Mouse (Mus musculus): ENCODE results near the gene Pkp4. TPM values are rescaled to one million over a fixed set of nuclear protein-coding genes. Genes with fewer than 3 reads are reported as not detected.

The Pkp4 gene
- polyA plus RNA-seq, 1 experiment: 36.7 TPM

DNA sequence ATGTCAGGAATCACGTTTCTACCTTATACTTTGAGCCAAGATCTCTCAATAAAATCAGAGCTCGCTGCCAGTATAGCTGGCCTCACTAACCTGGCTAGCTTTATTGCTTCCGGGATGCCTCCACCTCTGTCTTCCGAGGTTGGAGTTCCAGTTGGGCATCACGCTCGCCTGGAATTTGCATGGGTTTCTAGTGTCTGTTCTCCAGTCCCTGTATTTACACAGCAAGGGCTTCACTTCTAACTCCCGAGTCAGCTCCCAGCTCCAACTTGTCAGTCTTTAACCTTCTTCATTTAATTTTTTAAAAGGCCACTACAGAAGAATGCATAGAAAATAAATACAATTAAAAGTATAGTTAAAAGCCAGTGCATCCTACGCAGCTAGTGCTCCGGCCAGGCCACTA is 47.6 kb downstream of the Pkp4 start:
- TF ChIP-seq CTCF (IDR thresholded peaks at IDR 0.05; ENCODE audit: borderline replicate concordance, insufficient read depth, low read length) (no peak), POLR2A (IDR thresholded peaks at IDR 0.05; ENCODE audit: low read depth, low read length) (no peak)
- Histone ChIP-seq H3K4me1 (ENCODE audit: control insufficient read depth, insufficient read depth, low read length) (peaks cover 10% of the 10 kb centered on the region), H3K27ac (ENCODE audit: insufficient read depth, low read length) (no peak overlapping the region), H3K4me3 (ENCODE audit: insufficient read depth, low read length) (no peak overlapping the region)

DNA sequence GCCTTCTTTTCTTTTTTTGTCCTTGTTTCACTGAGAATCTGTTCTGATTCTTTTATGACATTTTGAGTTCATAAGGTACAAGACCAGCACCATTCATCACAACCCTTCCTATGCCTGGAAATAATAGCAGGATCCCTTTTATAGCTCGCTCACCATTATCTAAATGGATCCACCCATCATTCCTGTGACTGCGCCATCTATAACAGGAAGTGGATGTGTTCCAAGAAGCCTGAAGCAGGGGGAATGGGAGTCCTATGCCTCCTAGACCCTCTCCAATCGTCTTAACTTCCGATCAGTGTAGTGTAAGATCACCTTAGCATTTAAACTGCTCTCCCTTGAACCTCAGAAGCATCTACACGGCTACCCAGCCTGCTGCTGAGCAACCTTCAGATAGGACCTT is 50.4 kb downstream of the Pkp4 start:
- peaks cover 4% of the 10 kb centered on the region; the same call in 1 of the 2 replicates for H3K4me1 ChIP-seq (ENCODE audit: control insufficient read depth, insufficient read depth, low read length)
- H3K4me3 ChIP-seq (ENCODE audit: insufficient read depth, low read length): no peak overlapping the region
- H3K27ac ChIP-seq (ENCODE audit: insufficient read depth, low read length): no peak overlapping the region
- TF ChIP-seq CTCF (IDR thresholded peaks at IDR 0.05; ENCODE audit: borderline replicate concordance, insufficient read depth, low read length) (no peak), POLR2A (IDR thresholded peaks at IDR 0.05; ENCODE audit: low read depth, low read length) (no peak)

DNA sequence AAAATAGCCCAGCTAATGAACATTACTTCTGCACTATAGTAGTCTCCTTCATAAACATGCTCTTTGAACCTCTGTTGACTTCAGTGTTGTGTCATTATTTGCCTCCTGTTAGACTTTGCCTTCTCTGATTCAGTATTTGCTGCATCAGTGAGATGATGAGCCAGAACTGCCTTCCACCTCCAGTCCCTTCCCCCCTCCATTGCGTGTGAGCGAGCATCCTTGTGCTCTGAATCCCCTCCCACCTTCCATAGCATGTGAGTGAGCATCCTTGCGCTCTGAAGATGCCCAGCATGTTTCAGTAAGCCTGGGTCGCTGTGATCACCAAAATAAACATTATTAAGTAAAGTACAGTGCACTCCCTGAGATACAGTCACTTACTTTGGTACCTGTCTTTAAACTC is 51.8 kb downstream of the Pkp4 start:
- no peak overlapping the region for H3K4me3 ChIP-seq (ENCODE audit: insufficient read depth, low read length)
- H3K4me1 ChIP-seq (ENCODE audit: control insufficient read depth, insufficient read depth, low read length): peaks cover 2% of the 10 kb centered on the region; the same call in 1 of the 2 replicates
- no peak for TF ChIP-seq POLR2A (IDR thresholded peaks at IDR 0.05; ENCODE audit: low read depth, low read length)
- no peak for TF ChIP-seq CTCF (IDR thresholded peaks at IDR 0.05; ENCODE audit: borderline replicate concordance, insufficient read depth, low read length)
- H3K27ac ChIP-seq (ENCODE audit: insufficient read depth, low read length): no peak overlapping the region

DNA sequence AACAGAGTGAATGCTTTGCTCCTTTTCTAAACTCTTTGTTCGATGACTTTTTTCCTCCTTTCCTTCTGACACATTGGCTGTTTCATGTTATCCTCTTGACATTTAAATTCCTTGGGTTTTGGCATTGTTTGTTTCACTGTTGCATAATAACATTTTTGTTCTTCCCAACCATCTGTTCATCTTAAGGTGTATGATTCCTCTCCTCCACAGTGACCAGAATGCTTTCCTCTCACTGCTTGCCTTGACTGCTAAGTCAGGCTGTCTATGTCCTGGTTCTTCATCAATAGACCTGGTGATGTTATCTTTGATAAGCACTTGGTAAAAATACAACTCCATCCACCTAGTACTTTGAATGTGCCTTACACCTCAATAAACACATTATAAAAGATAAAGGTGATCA is 52.2 kb downstream of the Pkp4 start:
- Histone ChIP-seq H3K4me3 (ENCODE audit: insufficient read depth, low read length) (no peak overlapping the region), H3K4me1 (ENCODE audit: control insufficient read depth, insufficient read depth, low read length) (no peaks in the 10 kb centered on the region; the same call in 1 of the 2 replicates), H3K27ac (ENCODE audit: insufficient read depth, low read length) (no peak overlapping the region)
- no peak for TF ChIP-seq CTCF (IDR thresholded peaks at IDR 0.05; ENCODE audit: borderline replicate concordance, insufficient read depth, low read length)
- no peak for TF ChIP-seq POLR2A (IDR thresholded peaks at IDR 0.05; ENCODE audit: low read depth, low read length)

DNA sequence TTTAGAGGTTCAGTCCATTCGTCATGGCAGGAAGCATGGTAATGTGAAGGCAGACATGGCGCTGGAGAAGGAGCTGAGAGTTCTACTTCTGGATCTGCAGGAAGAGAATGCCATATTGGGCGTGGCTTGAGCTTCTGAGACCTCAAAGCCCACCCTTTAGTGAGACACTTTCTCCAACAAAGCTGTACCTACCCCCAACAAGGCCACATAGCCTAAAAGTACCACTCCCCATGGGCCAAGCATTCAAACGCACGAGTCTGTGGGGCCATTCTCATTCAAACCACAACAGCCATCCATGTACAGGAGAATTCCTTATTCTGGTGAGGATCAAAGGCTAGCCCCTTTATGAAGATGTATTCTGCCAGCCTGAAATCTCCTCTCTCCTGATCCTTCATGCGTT is 57.3 kb downstream of the Pkp4 start:
- Histone ChIP-seq H3K4me3 (ENCODE audit: insufficient read depth, low read length) (no peak overlapping the region), H3K4me1 (ENCODE audit: control insufficient read depth, insufficient read depth, low read length) (peaks cover 7% of the 10 kb centered on the region), H3K27ac (ENCODE audit: insufficient read depth, low read length) (no peak overlapping the region)
- TF ChIP-seq CTCF (IDR thresholded peaks at IDR 0.05; ENCODE audit: borderline replicate concordance, insufficient read depth, low read length): no peak
- no peak for TF ChIP-seq POLR2A (IDR thresholded peaks at IDR 0.05; ENCODE audit: low read depth, low read length)

DNA sequence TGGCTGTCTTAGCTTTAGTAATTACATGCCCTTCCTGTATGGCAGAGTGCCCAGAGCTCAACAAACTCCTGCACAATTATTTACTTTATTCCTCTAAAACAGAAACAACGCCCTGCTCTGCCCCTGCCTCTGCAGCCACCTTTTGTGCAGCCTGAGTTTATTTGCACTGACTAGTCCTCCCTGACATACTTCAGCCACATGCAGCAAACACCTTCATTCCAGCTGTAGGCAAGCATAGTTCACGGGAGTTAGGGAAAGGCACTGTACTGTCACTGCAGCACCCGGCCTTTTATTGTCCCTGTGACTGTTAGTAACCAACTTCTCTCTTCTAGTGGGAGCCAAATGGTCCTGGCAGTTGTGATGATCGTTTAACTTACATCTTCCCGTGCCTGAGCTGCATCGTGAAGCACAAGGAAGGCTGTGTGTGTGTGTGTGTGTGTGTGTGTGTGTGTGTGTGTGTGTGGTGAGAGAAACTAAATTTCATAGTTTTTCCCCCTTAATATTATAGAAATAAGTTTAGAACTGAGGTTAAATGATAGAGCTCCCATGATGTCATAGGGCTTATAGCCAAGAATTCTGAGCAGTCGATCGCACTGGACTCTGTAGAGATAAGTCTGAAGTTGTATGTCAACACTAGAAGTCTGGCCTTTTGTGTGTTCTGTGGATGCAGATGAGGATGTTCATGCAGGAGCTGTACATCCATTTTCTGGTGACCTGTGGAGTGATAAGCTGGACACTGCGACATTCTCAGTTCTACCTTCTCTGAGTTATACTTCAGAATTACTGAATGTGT is 59.5 kb downstream of the Pkp4 start:
- Histone ChIP-seq H3K4me3 (ENCODE audit: insufficient read depth, low read length) (no peak overlapping the region), H3K4me1 (ENCODE audit: control insufficient read depth, insufficient read depth, low read length) (peaks cover 7% of the 10 kb centered on the region), H3K27ac (ENCODE audit: insufficient read depth, low read length) (no peak overlapping the region)
- TF ChIP-seq POLR2A (IDR thresholded peaks at IDR 0.05; ENCODE audit: low read depth, low read length) (no peak), CTCF (IDR thresholded peaks at IDR 0.05; ENCODE audit: borderline replicate concordance, insufficient read depth, low read length) (no peak)

DNA sequence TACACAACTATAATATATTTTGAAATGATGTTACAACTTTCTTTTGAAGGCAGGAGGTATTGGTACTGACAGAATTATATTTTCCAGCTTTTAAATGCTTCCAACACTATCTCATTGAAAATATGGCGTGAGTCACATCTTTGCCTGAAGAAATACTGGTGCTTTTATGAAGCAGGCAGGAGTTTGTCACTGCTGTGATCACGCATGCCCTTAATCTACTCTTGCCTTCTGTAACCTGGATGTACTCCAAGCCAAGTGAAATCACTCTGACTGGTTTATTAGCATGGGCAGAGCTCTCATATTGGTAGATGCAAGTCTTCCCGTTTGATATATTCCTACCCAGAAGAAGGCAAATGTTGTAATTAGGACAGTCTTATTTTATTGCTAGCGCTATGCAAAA is 65.7 kb downstream of the Pkp4 start:
- no peaks in the 10 kb centered on the region for H3K4me1 ChIP-seq (ENCODE audit: control insufficient read depth, insufficient read depth, low read length)
- no peak overlapping the region for H3K27ac ChIP-seq (ENCODE audit: insufficient read depth, low read length)
- H3K4me3 ChIP-seq (ENCODE audit: insufficient read depth, low read length): no peak overlapping the region
- TF ChIP-seq CTCF (IDR thresholded peaks at IDR 0.05; ENCODE audit: borderline replicate concordance, insufficient read depth, low read length) (no peak), POLR2A (IDR thresholded peaks at IDR 0.05; ENCODE audit: low read depth, low read length) (no peak)

DNA sequence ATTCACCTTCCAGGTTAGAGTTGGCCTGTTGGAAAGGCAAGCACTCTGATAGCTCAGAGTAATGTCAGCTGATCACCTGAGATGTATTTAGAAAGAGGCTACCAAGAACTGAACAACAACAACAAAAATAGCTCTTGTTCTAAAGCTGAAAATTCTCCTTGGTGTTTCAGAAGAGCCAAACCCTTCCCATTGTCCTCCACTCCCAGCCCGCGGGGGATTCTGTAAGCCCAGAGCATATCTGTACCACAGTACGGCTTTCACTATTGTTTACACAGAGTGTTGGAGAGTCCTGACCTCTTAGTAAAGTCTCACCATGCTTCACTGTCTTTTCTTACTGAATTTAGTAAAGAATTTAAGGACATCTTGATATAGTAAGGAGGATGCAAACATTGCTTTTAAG is 66.4 kb downstream of the Pkp4 start:
- no peak overlapping the region for H3K4me3 ChIP-seq (ENCODE audit: insufficient read depth, low read length)
- no peak overlapping the region for H3K27ac ChIP-seq (ENCODE audit: insufficient read depth, low read length)
- H3K4me1 ChIP-seq (ENCODE audit: control insufficient read depth, insufficient read depth, low read length): no peaks in the 10 kb centered on the region
- no peak for TF ChIP-seq POLR2A (IDR thresholded peaks at IDR 0.05; ENCODE audit: low read depth, low read length)
- no peak for TF ChIP-seq CTCF (IDR thresholded peaks at IDR 0.05; ENCODE audit: borderline replicate concordance, insufficient read depth, low read length)

DNA sequence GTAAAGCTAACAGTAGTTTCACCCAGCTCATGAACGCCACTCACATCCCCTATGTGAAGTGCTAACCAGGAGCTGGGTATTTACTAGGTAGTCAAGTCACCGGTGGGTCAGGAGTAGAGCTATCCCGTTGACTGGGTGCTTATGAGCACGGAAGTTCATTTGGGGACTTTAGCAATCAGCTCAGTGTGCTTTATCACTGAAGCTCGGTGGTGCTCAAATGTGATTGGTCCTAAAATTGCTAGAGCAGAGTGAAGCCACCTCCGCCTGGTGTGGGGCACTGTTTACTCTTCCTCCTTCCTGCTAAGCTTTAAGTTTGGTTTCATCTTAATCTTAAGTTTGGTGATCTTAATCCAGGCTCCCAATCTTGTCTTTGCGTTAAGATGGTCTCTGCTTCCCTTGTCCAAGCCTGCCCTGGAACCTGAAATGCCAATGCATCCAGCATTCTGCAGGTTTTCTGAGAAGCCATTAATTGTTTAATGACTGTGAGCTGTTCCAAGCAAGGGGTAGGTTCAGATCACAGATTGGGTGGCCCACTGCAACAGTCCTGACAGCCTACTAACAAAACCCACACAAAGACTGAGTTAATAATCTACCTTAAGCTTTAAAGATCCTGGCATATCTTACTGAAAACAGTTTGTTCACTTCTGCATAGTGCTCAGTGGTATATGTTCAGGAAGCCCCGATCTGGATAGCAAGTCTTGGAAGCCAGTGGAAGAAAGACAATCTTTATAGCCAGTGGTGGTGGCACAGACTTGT is 67.0 kb downstream of the Pkp4 start:
- H3K4me1 ChIP-seq (ENCODE audit: control insufficient read depth, insufficient read depth, low read length): no peaks in the 10 kb centered on the region
- H3K4me3 ChIP-seq (ENCODE audit: insufficient read depth, low read length): no peak overlapping the region
- TF ChIP-seq POLR2A (IDR thresholded peaks at IDR 0.05; ENCODE audit: low read depth, low read length): no peak
- TF ChIP-seq CTCF (IDR thresholded peaks at IDR 0.05; ENCODE audit: borderline replicate concordance, insufficient read depth, low read length): no peak
- H3K27ac ChIP-seq (ENCODE audit: insufficient read depth, low read length): no peak overlapping the region

Data from embryonic fibroblast, embryonic 13.5 days (primary cell).